Mouse (Mus musculus) heart, adult 2 months (tissue): Measurements from ENCODE around the gene Phf7. TPM values are rescaled to one million over a fixed set of nuclear protein-coding genes. Genes with fewer than 3 reads are reported as not detected.
A peak's percentile ranks its signal among the peaks of the same experiment; 100 is the strongest.

Experiments
- DNase-seq, 2 experiments: peaks; one replicate each; pipeline ENCODE4 v3.0.0; 2021
- H3K27ac ChIP-seq: fragments of 200-600 bp; 2 replicates; pipeline ENCODE4 v1.8.1; 2022
- H3K27me3 ChIP-seq: fragments of 200-500 bp; 2 replicates; pipeline ENCODE4 v1.6.1; 2012; ENCODE audit warnings: mild to moderate bottlenecking, low read length, inconsistent platforms, mixed read lengths; ENCODE audit not compliant: control insufficient read depth, insufficient read depth
- H3K36me3 ChIP-seq: fragments of 200-500 bp; 2 replicates; pipeline ENCODE4 v1.6.1; 2012; ENCODE audit warnings: low read length, inconsistent platforms; ENCODE audit not compliant: control insufficient read depth, insufficient read depth
- H3K4me1 ChIP-seq: fragments of 200-500 bp; 2 replicates; pipeline ENCODE4 v1.6.1; 2011; ENCODE audit warnings: low read length; ENCODE audit not compliant: control insufficient read depth, insufficient read depth
- H3K4me3 ChIP-seq: fragments of 200-600 bp; 2 replicates; pipeline ENCODE4 v1.8.1; 2022
- H3K79me2 ChIP-seq: fragments of 200-500 bp; replicated peaks from 2 replicates; pipeline ENCODE4 v1.6.1; 2012; ENCODE audit warnings: mild to moderate bottlenecking, inconsistent platforms, low read length, moderate library complexity, mixed read lengths; ENCODE audit not compliant: control insufficient read depth, insufficient read depth
- H3K9ac ChIP-seq: fragments of 200-500 bp; 2 replicates; pipeline ENCODE4 v1.6.1; 2012; ENCODE audit warnings: low read depth, mild to moderate bottlenecking, control low read depth, inconsistent platforms, low read length, mixed read lengths
- CTCF ChIP-seq: fragments of 200-600 bp; IDR thresholded peaks from 2 replicates; pipeline ENCODE4 v1.8.1; 2022; ENCODE audit warnings: antibody characterized with exemption, mild to moderate bottlenecking, moderate library complexity
- EP300 ChIP-seq: fragments of 200-500 bp; IDR thresholded peaks from 2 replicates; pipeline ENCODE4 v1.6.1; 2011; ENCODE audit warnings: low read depth, low read length, control low read depth; ENCODE audit not compliant: insufficient read depth
- POLR2A ChIP-seq: fragments of 200-500 bp; IDR thresholded peaks from 2 replicates; pipeline ENCODE4 v1.6.1; 2011; ENCODE audit warnings: mild to moderate bottlenecking, low read depth, low read length, control low read depth; ENCODE audit not compliant: insufficient read depth
- WGBS: fragments of 180-500 bp; shearing (Covaris S2); methylation state at CpG from one replicate; pipeline ENCODE4 v1.1.7; 2018; 5-methylcytosine and 5-hydroxymethylcytosine counted together
- intact Hi-C: fragments of 180-260 bp; cut with DNase I; formaldehyde crosslinking; loops from one replicate; pipeline ENCODE4 v1.15.1; 2025
- polyA plus RNA-seq: library from polyadenylated mRNA; depleted of rRNA; stranded (reverse); fragments of >200 nt; gene quantifications from 2 replicates; pipeline ENCODE4 v1.2.3, GENCODE M21; 2012
- total RNA-seq, 2 experiments: library from RNA; stranded (reverse); gene quantifications; 2 replicates each; pipeline ENCODE4 v1.2.3; 2021

Phf7 gene
- total and polyA plus RNA-seq, 3 experiments, result 2.9 to 3.6 (median 3.1) TPM

DNA sequence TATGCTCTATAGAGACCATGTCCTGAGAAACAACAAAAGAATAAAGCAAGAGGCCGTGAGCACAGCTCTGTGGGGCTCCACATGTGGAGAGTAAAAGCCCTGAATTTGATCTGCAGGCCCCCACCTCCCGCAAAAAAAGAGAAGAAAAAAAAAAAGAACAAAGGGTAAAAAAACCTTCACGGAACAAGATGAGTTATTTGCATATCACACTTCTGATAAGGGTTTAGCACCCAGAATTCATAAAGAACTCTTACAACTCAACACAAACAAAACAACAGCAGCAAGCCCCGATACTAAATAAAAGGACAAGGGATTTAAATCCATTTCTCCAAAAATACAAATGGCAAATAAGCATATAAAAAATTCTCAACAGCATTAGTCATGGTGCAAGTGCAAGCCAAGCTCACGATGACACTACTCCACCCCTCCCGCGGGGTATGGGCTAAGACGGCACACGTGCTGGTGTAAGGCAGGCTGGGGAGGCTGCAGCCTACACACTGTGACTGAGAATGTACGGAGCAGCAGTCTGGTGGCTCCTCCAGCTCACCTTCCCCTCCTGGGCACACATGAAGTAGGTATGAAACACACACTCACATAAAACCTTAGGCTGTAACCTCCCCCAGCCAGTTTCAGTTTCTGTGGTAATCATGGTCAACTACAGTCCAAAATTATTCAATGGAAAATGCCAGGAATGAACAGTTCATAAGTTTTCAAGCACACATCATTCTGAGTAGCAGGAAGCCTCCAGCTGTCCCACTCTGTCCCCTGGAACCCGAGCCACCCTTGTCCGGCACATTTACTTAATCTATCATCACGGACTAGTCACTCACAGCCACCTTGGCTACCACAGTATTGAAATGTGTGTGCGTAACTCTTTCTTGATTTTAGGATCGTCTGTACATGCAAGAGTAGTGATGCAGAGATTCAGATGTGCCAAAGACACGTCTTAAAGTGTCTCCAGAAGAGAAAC lies 53.3 kb downstream of the Phf7 start:
- peak overlapping the region; percentile 32 for H3K27ac ChIP-seq
- H3K79me2 ChIP-seq, result peaks cover 2% of the 10 kb centered on the region
- peaks cover 28% of the 10 kb centered on the region for H3K36me3 ChIP-seq
- TF ChIP-seq CTCF (no peak), POLR2A (0 out of 2 replicates have a peak, but pooled peaks have one; percentile 29), EP300 (0 out of 2 replicates have a peak, but pooled peaks have one; percentile 17)
- DNase-seq, result peak; percentile 61 to 66
- no peak overlapping the region for H3K4me3 ChIP-seq
- peaks cover 21% of the 10 kb centered on the region for H3K4me1 ChIP-seq
- no peaks in the 10 kb centered on the region for H3K27me3 ChIP-seq
- H3K9ac ChIP-seq, result peak overlapping the region; percentile 1; the same call in 1 of the 2 replicates
- intact Hi-C loops, result loop anchor here (5.0 kb wide), 2 partner anchors 34 to 176 kb away; no protein-coding TSS in a partner anchor
- 27% methylated on average over 16 of the region's 16 CpGs for WGBS

DNA sequence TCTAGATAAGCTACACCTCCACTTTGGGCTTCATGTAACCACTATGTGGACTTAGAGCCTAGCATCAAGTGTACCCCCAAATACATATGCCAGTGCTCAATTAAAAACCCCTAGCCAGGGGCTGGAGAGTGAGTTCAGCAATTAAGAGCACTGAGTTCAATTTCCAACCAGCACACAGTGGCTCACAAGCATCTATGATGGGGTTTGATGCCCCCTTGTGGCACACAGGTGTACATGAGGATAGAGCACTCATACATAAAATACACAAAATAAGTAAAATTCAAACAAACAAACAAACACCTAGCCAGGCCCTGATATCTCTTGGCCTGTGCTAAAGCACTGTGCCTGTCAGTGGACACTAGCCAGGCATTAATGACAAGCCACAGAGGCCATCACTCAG lies 55.1 kb downstream of the Phf7 start:
- no peaks in the 10 kb centered on the region for H3K27me3 ChIP-seq
- H3K4me1 ChIP-seq, result peaks cover 21% of the 10 kb centered on the region
- peak overlapping the region; percentile 76 for H3K27ac ChIP-seq
- no peak overlapping the region for H3K9ac ChIP-seq
- DNase-seq, result no peak
- peaks cover 24% of the 10 kb centered on the region for H3K36me3 ChIP-seq
- TF ChIP-seq POLR2A, result no peak
- peak; percentile 92 for TF ChIP-seq CTCF
- 0 out of 2 replicates have a peak, but pooled peaks have one; percentile 20 for TF ChIP-seq EP300
- H3K4me3 ChIP-seq, result no peak overlapping the region
- intact Hi-C loops, result loop anchor here (2.0 to 5.0 kb wide), 4 partner anchors 27 to 174 kb away; partner anchors contain the start of genes Smim4 and Stab1
- H3K79me2 ChIP-seq, result peaks cover 2% of the 10 kb centered on the region

DNA sequence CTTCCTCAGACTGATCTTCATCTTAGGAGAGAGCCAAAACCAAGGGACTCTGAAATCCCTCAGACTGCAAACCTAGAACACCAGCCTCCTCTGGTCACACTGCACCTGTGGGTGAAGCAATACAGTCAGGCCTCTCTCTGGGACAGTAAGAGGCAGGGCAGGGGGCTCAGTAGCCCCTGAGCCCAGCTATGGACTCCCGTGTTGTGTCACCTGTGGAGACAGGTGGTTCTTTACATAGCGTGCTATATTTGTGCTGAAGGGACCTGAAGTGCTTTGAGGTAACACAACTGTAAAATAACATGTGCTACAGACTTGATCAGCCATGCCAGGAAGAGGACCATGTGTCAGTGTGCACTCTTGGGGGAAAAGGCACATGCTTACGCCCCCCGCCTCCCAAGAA lies 55.6 kb downstream of the Phf7 start:
- H3K4me3 ChIP-seq, result peak overlapping the region; percentile 17; the same call in 1 of the 2 replicates
- peaks cover 24% of the 10 kb centered on the region for H3K36me3 ChIP-seq
- 70% methylated on average over 4 of the region's 4 CpGs for WGBS
- TF ChIP-seq CTCF (no peak), EP300 (no peak), POLR2A (no peak)
- intact Hi-C loops, result loop anchor here (2.0 to 5.0 kb wide), 4 partner anchors 27 to 173 kb away; partner anchors contain the start of genes Smim4 and Stab1
- H3K79me2 ChIP-seq, result peaks cover 2% of the 10 kb centered on the region
- peaks cover 21% of the 10 kb centered on the region for H3K4me1 ChIP-seq
- DNase-seq, result no peak
- no peak overlapping the region for H3K9ac ChIP-seq
- H3K27me3 ChIP-seq, result no peaks in the 10 kb centered on the region
- peak overlapping the region; percentile 76 for H3K27ac ChIP-seq

DNA sequence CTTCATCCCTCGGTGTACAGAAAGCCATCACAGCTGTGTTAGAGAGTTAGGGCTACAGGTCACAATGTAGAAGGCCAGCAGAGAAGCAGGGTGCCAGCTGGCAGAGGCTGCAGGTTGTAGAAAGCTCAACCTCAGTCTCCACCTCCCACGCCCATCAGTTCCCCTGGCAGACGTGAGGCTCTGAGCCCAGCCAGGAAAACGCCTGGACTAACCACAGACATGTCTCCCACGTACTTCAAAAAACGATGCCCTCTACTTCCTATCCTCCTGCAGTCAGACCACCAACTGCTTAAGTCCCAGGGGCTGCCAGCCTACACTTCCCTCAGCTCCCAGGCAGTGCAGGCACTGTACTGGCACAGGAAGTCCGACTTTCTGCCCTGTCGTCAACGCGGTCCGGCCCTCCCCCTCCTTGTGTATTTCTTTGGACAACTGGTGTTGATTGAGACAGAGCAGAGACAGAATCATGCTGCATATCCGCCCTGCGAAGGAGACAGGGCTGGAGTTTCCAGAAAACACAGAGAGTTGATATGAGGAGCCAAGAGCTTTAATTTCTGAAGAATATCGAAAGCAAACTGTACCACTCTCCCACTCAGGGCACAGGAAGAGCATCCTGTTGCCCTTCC lies 56.1 kb downstream of the Phf7 start:
- intact Hi-C loops, result loop anchor here (2.0 to 5.0 kb wide), 4 partner anchors 26 to 173 kb away; partner anchors contain the start of genes Smim4 and Stab1

DNA sequence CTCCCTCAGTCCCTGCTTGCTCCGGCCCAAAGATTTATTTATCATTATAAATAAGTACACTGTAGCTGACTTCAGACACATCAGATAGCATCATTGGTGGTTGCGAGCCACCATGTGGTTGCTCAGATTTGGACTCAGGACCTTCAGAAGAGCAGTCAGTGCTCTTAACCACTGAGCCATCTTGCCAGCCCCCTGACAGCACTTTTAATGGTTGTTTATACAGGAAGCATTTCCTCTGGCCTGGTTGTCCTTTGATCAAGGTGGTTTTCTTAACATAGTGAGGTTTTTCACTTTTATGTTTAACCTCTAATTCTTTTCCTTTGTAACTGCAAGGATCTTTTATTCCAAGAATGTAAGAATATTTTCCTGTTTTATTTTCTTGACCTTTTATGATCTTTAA lies 56.7 kb downstream of the Phf7 start:
- no peak for DNase-seq
- no peak overlapping the region for H3K9ac ChIP-seq
- peaks cover 24% of the 10 kb centered on the region for H3K36me3 ChIP-seq
- H3K27ac ChIP-seq, result peak overlapping the region; percentile 76
- WGBS, result 48% methylated on average over 2 of the region's 2 CpGs
- TF ChIP-seq CTCF (no peak), POLR2A (no peak), EP300 (no peak)
- peak overlapping the region; percentile 11; the same call in 1 of the 2 replicates for H3K4me3 ChIP-seq
- H3K27me3 ChIP-seq, result no peaks in the 10 kb centered on the region
- H3K4me1 ChIP-seq, result peaks cover 21% of the 10 kb centered on the region
- peaks cover 2% of the 10 kb centered on the region for H3K79me2 ChIP-seq
- intact Hi-C loops, result loop anchor here (2.0 kb wide), 2 partner anchors 26 to 66 kb away; partner anchors contain the start of genes Smim4 and Stab1

More for the DNA sequence above, 56.1 kb downstream of the Phf7 start:
- Histone ChIP-seq H3K9ac (0 out of 2 replicates have a peak overlapping the region, but pooled peaks have one; percentile 0), H3K79me2 (peaks cover 2% of the 10 kb centered on the region), H3K36me3 (peaks cover 24% of the 10 kb centered on the region), H3K4me3 (peak overlapping the region; percentile 17; the same call in 1 of the 2 replicates), H3K4me1 (peaks cover 21% of the 10 kb centered on the region), H3K27ac (peak overlapping the region; percentile 76), H3K27me3 (no peaks in the 10 kb centered on the region)
- DNase-seq, result peak; percentile 84 to 91
- WGBS, result 2% methylated on average over 14 of the region's 14 CpGs
- TF ChIP-seq CTCF, result no peak
- TF ChIP-seq EP300, result peak; percentile 84; the same call in 1 of the 2 replicates
- TF ChIP-seq POLR2A, result no peak; the same call in 1 of the 2 replicates
